Mouse (Mus musculus) CH12.LX (cell line): ENCODE measurements around the gene Adamtsl5.

Experiments used
- CTCF ChIP-seq, 2 experiments: IDR thresholded peaks in 1 of 2; conservative IDR thresholded peaks in 1 of 2; 2 replicates each; pipeline ENCODE4 v1.5.1; 2011 to 2012; ENCODE audit warnings: low read depth in 2 of 2, low read length in 2 of 2, improper control_type of control experiment in 1 of 2, inconsistent platforms in 1 of 2, mild to moderate bottlenecking in 1 of 2, moderate library complexity in 1 of 2
- EP300 ChIP-seq: IDR thresholded peaks from 2 replicates; pipeline ENCODE4 v1.6.1; 2011; ENCODE audit warnings: low read length, improper control_type of control experiment
- JUND ChIP-seq: conservative IDR thresholded peaks from 2 replicates; pipeline ENCODE4 v1.6.1; 2011; ENCODE audit warnings: low read depth, low read length, improper control_type of control experiment
- MYC ChIP-seq: IDR thresholded peaks from 2 replicates; pipeline ENCODE4 v1.6.1; 2011; ENCODE audit warnings: low read depth, mild to moderate bottlenecking, improper control_type of control experiment, low read length
- RCOR1 ChIP-seq: conservative IDR thresholded peaks from 2 replicates; pipeline ENCODE4 v1.6.1; 2012; ENCODE audit warnings: low read depth, mild to moderate bottlenecking, inconsistent platforms, low read length, improper control_type of control experiment
- ZNF384 ChIP-seq: IDR thresholded peaks from 2 replicates; pipeline ENCODE4 v1.6.1; 2012; ENCODE audit warnings: low read depth, low read length, improper control_type of control experiment, inconsistent platforms

DNA sequence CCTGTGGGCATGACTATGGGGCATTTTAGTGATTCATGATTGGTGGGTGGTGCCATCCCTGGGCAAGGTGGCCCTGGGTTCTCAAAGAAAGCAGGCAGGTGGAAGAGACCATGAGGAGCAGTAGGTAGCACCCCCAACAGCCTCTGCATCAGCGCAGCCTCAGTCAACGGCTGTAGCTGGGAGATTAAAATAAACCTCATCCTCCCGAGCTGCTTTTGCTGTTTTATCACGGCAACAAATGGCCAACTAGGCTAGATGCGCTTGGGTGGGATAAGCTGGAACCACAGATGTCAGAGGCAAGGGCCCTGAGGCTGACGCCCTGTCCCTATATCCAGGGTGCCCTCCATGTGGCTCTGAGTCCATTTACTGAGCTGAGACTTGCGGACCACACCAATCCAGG lies 36.5 kb upstream of the Adamtsl5 start:
- TF ChIP-seq ZNF384: no peak
- TF ChIP-seq CTCF (conservative IDR thresholded peaks at IDR 0.05 in 1 of 2, IDR thresholded peaks at IDR 0.05 in 1 of 2; ENCODE audit: low read depth in 2 of 2, low read length in 2 of 2): no peak
- TF ChIP-seq JUND: no peak
- TF ChIP-seq RCOR1: no peak
- TF ChIP-seq EP300: no peak
- TF ChIP-seq MYC: no peak
